Mouse (Mus musculus): ENCODE results near the gene Gmcl1.

Gene Gmcl1

DNA sequence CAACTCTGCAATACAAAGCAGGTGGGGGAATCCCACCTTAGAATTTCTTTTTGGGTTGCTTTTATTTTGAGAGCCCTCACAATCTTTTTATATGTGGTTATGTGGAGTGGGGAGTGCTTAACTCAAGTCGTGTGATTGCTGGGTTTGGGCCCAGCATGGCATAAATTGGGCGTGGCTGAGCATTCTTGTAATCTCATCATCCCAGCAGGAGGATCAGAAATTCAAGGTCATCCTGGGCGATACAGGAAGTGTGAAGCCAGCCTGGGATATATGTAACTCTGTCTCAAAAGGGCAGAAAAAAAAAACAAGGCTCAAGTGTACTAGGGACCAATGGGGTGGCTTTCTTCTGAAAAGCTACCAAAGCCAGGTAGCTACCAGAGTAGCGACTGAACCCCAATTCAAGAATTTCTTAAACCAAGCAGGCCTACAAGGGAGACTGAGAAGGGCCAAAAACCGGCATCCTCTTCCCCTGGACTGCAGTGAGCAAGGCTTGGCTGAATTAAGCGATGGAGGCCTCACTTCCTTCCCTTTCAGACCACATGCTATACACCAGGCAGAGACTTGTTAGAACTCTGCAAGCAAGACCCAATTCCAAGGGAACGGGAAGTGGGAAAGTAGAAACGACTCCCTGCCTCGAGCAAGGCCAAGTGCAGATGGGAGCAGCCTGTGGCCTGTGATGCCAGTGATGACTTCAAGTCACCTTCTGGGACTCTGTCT lies 72.9 kb downstream of the Gmcl1 start:
- DNase-seq (ENCODE audit: low read depth, low spot score): no peak

DNA sequence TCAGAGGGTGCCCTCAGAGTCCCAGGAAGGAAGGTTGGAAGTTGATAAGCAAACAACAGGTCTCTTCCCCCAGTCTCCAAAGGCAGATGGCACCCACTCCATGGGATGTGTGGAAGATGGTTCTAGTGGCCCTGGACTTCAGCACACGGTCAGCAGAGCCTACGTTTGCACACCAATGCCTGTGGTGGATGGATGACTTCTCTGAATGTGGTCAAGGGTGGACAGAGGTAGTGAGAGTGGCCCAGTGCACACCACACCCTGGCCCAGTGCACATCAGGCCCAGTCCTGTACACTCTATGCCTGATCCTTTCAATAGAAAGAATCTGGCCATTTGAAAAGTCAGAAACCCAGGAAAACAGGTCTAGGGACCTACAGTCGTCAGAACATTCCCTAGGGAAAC lies 74.7 kb downstream of the Gmcl1 start:
- DNase-seq (ENCODE audit: low read depth, low spot score): no peak

DNA sequence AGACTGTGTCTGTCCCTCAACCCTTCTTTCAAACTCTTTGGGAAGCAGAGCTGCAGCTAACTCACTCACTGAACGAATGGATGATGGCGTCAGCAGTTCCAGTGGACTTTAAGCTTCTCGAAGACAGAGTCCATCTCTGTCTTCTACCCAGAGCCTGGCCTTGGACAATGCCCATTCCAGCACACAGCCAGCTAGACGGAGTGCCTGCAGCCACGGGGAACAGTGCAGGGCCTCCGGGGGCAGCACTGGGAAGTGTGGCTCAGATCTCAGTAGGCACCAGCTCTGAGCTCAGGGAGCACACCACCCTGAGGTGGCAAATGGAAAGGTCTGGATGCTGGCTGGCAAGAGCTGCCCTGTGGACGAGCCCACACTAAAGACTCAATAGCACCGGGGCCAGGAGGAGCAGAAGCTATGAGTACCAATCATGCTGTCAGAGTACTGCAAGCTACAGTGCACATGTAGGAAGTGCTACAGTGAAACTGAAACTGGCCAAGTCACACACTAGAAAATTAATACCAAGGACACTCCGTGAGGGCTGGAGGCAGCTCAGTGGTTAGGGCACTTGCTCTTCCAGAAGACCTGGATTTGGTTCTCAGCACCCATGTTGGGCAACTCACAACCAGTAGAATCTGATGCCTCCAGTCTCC lies 78.8 kb downstream of the Gmcl1 start:
- no peak for DNase-seq (ENCODE audit: low read depth, low spot score)

DNA sequence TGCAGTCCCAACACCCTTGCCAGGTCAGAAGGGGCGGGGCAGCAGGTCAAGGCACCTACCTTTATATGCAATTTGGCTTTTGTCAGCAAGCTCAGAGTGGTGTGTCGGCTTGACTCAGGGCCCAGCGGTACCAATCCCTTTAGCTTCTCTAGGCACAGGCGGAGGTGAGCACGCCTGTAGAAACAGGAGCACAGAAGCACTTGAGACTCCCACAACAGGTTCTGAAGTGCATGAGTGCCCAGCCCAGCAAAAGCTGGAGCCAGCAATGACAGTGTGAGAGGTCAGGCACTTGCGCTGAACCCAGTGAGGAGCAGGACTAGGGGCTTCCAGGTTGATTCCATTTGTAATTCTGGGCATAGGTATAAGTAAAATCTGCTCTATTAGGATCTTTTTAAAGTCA lies 80.2 kb downstream of the Gmcl1 start:
- no peak for DNase-seq (ENCODE audit: low read depth, low spot score)

DNA sequence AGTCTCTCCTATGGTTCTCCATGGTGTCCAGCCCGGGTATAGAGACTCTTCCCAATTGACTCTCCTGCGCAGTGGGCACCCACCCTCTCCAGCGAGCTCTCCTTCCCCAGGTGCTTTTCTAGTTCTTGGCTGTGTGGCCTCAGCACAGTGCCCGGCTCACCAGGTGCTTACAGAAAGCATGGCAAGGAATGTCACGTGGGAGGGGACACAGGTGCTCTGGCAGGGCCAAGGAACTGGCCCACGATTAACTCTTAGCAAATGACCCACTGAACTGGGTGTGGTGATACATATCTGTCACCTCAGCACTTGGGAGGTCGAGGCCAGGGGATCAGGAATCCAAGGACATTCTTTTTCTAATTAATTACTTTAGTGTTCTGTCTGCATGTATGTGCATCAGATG lies 87.0 kb downstream of the Gmcl1 start:
- DNase-seq (ENCODE audit: low read depth, low spot score): no peak

DNA sequence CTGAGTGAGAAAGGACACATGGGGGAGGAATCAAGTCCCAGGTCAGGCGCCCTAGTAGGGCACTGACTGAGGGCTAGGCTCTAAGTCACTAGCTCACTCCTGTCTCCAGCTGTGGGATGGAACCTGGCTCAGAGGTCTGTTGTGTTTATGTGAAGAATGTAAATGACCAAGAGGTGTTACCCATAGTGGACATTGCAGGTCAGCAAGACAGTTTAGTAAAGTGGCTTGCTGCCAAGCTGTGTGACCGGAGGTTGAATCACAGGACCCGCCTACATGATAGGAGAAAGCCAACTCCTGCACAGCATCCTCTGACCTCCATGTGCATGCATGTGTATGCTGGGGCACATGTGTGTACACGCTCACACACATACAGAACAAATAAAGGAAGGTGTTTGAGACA lies 87.6 kb downstream of the Gmcl1 start:
- no peak for DNase-seq (ENCODE audit: low read depth, low spot score)

DNA sequence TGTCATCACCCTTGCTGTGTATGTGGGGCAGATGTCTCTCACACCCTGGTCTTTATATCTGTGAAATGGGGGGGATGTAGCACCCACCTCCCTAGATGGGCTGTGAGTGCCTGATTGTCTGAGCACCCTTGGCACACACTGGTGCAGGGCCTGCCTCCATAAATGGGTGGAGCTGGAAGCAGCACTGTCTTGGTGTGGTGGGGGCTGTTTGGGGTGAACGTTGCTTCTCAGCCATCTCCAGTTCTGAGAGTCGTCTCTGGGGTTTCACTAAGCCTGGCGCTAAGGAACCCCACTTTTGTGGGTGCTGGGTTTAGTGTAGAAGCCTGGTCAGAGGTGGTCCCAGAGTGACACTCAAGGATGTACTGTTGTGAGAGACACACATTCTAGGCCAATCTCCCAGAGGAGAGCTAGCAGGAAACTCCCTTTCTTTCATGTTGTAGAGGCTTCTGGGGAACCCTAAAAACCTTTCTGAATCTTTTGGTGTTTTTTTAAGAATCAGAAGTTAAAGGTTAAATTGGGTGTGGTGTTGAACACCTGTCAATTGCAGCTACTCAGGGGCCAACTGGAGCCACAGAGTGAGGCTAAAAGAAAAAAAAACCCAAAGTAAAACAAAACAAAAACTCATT lies 88.3 kb downstream of the Gmcl1 start:
- no peak for DNase-seq (ENCODE audit: low read depth, low spot score)

Data from embryo, embryonic 11.5 days (tissue).